ENCODE assay signal across 8 mouse cellular contexts in genomic region chr5:3343566-3344080, GRCm38 (mm10). TPM values are rescaled to one million over a fixed set of nuclear protein-coding genes. Genes with fewer than 3 reads are reported as not detected.
DNase-seq lines count a peak whose midpoint lies in the region; ATAC-seq and TF ChIP-seq lines count a peak whose summit lies in the region.

No protein-coding gene starts in this region.

- no peak for TF ChIP-seq CTCF in brain, embryonic 14.5 days (IDR thresholded peaks at IDR 0.05; ENCODE audit: borderline replicate concordance, extremely low read depth, insufficient read depth, insufficient read length)
- TF ChIP-seq CTCF in layer of hippocampus, adult 2 months (conservative IDR thresholded peaks at IDR 0.05): no peak

- peak; percentile 66 for ATAC-seq in forebrain, embryonic 14.5 days
- ATAC-seq in lung, embryonic 16.5 days (ENCODE audit: low read depth): peak; percentile 64

- H3K4me3 ChIP-seq in forebrain, embryonic 14.5 days (ENCODE audit: low read depth, low read length): peak overlapping the region; percentile 56
- H3K4me3 ChIP-seq in layer of hippocampus, adult 2 months: peak overlapping the region; percentile 65
- H3K4me3 ChIP-seq in lung, embryonic 16.5 days (ENCODE audit: low read length): peak overlapping the region; percentile 86

- H3K27ac ChIP-seq in forebrain, embryonic 14.5 days (ENCODE audit: low read depth, low read length): peak overlapping the region; percentile 75
- peak overlapping the region; percentile 49; the same call in 1 of the 2 replicates for H3K27ac ChIP-seq in layer of hippocampus, adult 2 months
- H3K27ac ChIP-seq in lung, embryonic 16.5 days (ENCODE audit: low read length): peak overlapping the region; percentile 95

- H3K4me1 ChIP-seq in forebrain, embryonic 14.5 days (ENCODE audit: control insufficient read depth, insufficient read depth, low read length): peaks cover 5% of the 10 kb centered on the region; the same call in 1 of the 2 replicates
- H3K4me1 ChIP-seq in lung, embryonic 16.5 days (replicated peaks; ENCODE audit: control insufficient read depth, insufficient read depth, low read length): peaks cover 3% of the 10 kb centered on the region; the same call in 1 of the 2 replicates

- H3K36me3 ChIP-seq in forebrain, embryonic 14.5 days (ENCODE audit: control insufficient read depth, insufficient read depth, low read length): no peaks in the 10 kb centered on the region
- H3K36me3 ChIP-seq in lung, embryonic 16.5 days (ENCODE audit: control insufficient read depth, insufficient read depth, low read length): peaks cover 3% of the 10 kb centered on the region; the same call in 1 of the 2 replicates

- TF ChIP-seq POLR2A in brain, embryonic 14.5 days (IDR thresholded peaks at IDR 0.05; ENCODE audit: borderline replicate concordance, extremely low read depth, insufficient read depth, insufficient read length, poor library complexity, severe bottlenecking): no peak

- WGBS in forebrain, embryonic 14.5 days: under 1% methylated on average over 37 of the region's 37 CpGs
- 0% methylated on average over 37 of the region's 37 CpGs for WGBS in lung, embryonic 16.5 days

- peak overlapping the region; percentile 69 for H3K9ac ChIP-seq in forebrain, embryonic 14.5 days (ENCODE audit: low read length)
- peak overlapping the region; percentile 95 for H3K9ac ChIP-seq in lung, embryonic 16.5 days (ENCODE audit: low read length)

- peak overlapping the region; percentile 96 for H3K4me2 ChIP-seq in forebrain, embryonic 14.5 days (ENCODE audit: low read length)
- H3K4me2 ChIP-seq in lung, embryonic 16.5 days (ENCODE audit: low read depth, low read length): peak overlapping the region; percentile 90

- H3K27me3 ChIP-seq in forebrain, embryonic 14.5 days (replicated peaks; ENCODE audit: control insufficient read depth, insufficient read depth, low read length): no peaks in the 10 kb centered on the region
- H3K27me3 ChIP-seq in lung, embryonic 16.5 days (ENCODE audit: control insufficient read depth, insufficient read depth, low read depth, low read length): no peaks in the 10 kb centered on the region

- intact Hi-C loops in heart, postnatal 25 days (cut with DNase I): loop anchor here (2.0 to 10.0 kb wide), 4 partner anchors 39 to 191 kb away; no protein-coding TSS in a partner anchor

- DNase-seq in ES-CJ7 (ENCODE audit: low read depth, low spot score): peak; percentile 62
- DNase-seq in brain, embryonic 14.5 days (ENCODE audit: low read depth): peak; percentile 72
- DNase-seq in forebrain, embryonic 14.5 days (ENCODE audit: low spot score): peak; percentile 62
- peak; percentile 40 for DNase-seq in heart, postnatal 25 days (ENCODE audit: low spot score)
- DNase-seq in layer of hippocampus, adult 2 months (ENCODE audit: low spot score in 2 of 2): no peak
- peak; percentile 55 for DNase-seq in ovary, adult 18-20 months (ENCODE audit: low spot score)
- peak; percentile 79 for DNase-seq in thymus, postnatal 14 days

- no peaks in the 10 kb centered on the region for H3K9me3 ChIP-seq in forebrain, embryonic 14.5 days (replicated peaks; ENCODE audit: control insufficient read depth, low read length)
- H3K9me3 ChIP-seq in lung, embryonic 16.5 days (ENCODE audit: control insufficient read depth, low read length): no peaks in the 10 kb centered on the region

RNA-seq across cellular contexts. Expression of gene Cdk6, which starts 2.3 kb away (rescaled TPM):
- polyA plus RNA-seq in brain, embryonic 14.5 days (2012; rRNA removed): 10.0 and 10.4 TPM in 2 replicates
- 17.2 and 23.5 TPM in 2 replicates for polyA plus RNA-seq in forebrain, embryonic 14.5 days (2014; fragmentation: Nextera tagmentation; extraction: Ambion mirVana)
- 10 to 100 TPM; 12.1 to 15.2 TPM for total RNA-seq in heart, postnatal 25 days (2021)
- 1 to 10 TPM; 3.5 to 6.3 TPM for total RNA-seq in layer of hippocampus, adult 2 months (2021)
- 33.7 and 36.7 TPM in 2 replicates for polyA plus RNA-seq in lung, embryonic 16.5 days (2015; fragmentation: Nextera tagmentation; extraction: Ambion mirVana)

Comparison
In these comparisons a context has a peak if more than half of its experiments do, and no peak if none do; other contexts are left out.
1. DNase-seq: peak in ES-CJ7 (single experiment), brain, embryonic 14.5 days (single experiment), forebrain, embryonic 14.5 days (single experiment), heart, postnatal 25 days (single experiment), ovary, adult 18-20 months (single experiment) and thymus, postnatal 14 days (single experiment); none in layer of hippocampus, adult 2 months (0 of 2).
2. Peak in every context shown above with its lines, with median percentiles within 50 percentile points of each other: H3K27ac ChIP-seq and H3K4me3 ChIP-seq.